Comparison of ENCODE assay signal across 8 mouse cellular contexts in the genomic region with DNA sequence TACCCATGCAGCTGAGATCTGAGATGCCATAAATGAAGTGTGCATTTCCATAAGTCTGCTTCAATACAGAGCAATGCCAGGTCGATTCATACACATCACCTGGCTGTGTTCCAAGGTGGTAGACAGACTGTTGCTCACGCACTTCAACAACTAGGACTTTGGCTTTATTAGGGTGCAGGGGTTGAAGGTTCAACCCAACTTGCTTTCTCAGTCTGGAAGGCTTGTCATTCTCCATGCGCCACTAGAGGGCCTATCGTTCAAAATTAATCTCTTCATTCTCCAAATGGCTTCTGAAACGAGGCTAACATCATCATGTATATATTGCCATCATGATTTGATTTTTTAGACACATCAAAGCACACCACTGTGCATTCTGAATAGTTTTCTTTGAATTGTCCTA.
DNase-seq lines count a peak whose midpoint lies in the region; ATAC-seq and TF ChIP-seq lines count a peak whose summit lies in the region.

No protein-coding gene starts in this region.

- DNase-seq in adrenal gland, postnatal 10 days = peak; percentile 44
- no peak for DNase-seq in adrenal gland, adult 2 months
- DNase-seq in liver, embryonic 14.5 days (ENCODE audit: low read depth in 3 of 3, low spot score in 3 of 3) = no peak
- peak; percentile 41 to 43 for DNase-seq in cerebellum, adult 2 months
- peak; percentile 39 for DNase-seq in induced T-regulatory cell, adult 2 months (ENCODE audit: low read depth)
- DNase-seq in naive thymus-derived CD4-positive, alpha-beta T cell, adult 2 months (ENCODE audit: low read depth) = peak; percentile 43

- TF ChIP-seq EP300 in liver, embryonic 14.5 days (IDR thresholded peaks at IDR 0.05; ENCODE audit: low read depth) = no peak

- no peaks in the 10 kb centered on the region for H3K4me1 ChIP-seq in liver, embryonic 14.5 days (replicated peaks; ENCODE audit: control insufficient read depth in 2 of 2, insufficient read depth in 2 of 2, low read length in 1 of 2)
- no peaks in the 10 kb centered on the region for H3K4me1 ChIP-seq in liver, embryonic 12.5 days
- no peaks in the 10 kb centered on the region for H3K4me1 ChIP-seq in cerebellum, adult 2 months (ENCODE audit: control insufficient read depth, insufficient read depth, low read length)
- H3K4me1 ChIP-seq in forebrain, embryonic 16.5 days (replicated peaks; ENCODE audit: control insufficient read depth, insufficient read depth, low read length) = no peaks in the 10 kb centered on the region

- H3K9ac ChIP-seq in liver, embryonic 14.5 days (replicated peaks) = no peak overlapping the region
- no peak overlapping the region for H3K9ac ChIP-seq in liver, embryonic 12.5 days
- H3K9ac ChIP-seq in forebrain, embryonic 16.5 days (replicated peaks; ENCODE audit: low read depth, low read length) = no peak overlapping the region

- no peak overlapping the region for H3K4me3 ChIP-seq in liver, embryonic 14.5 days (ENCODE audit: insufficient read depth in 1 of 2, low read depth in 2 of 2, low read length in 2 of 2)
- no peak overlapping the region for H3K4me3 ChIP-seq in liver, embryonic 12.5 days
- no peak overlapping the region for H3K4me3 ChIP-seq in cerebellum, adult 2 months (replicated peaks; ENCODE audit: insufficient read depth, low read depth, low read length)
- no peak overlapping the region for H3K4me3 ChIP-seq in forebrain, embryonic 16.5 days (replicated peaks; ENCODE audit: low read length)

- ATAC-seq in liver, embryonic 14.5 days (ENCODE audit: insufficient read depth) = no peak
- ATAC-seq in liver, embryonic 12.5 days = no peak
- no peak for ATAC-seq in forebrain, embryonic 16.5 days

- 13% methylated on average over 5 of the region's 5 CpGs for WGBS in liver, embryonic 14.5 days (ENCODE audit: insufficient replicate concordance)
- 9% methylated on average over 5 of the region's 5 CpGs for WGBS in liver, embryonic 12.5 days (ENCODE audit: insufficient replicate concordance)
- 6% methylated on average over 5 of the region's 5 CpGs for WGBS in cerebellum, adult 2 months
- WGBS in forebrain, embryonic 16.5 days = 22% methylated on average over 5 of the region's 5 CpGs

- H3K36me3 ChIP-seq in liver, embryonic 14.5 days (replicated peaks; ENCODE audit: control insufficient read depth, insufficient read depth, low read depth) = no peaks in the 10 kb centered on the region
- H3K36me3 ChIP-seq in liver, embryonic 12.5 days = no peaks in the 10 kb centered on the region
- no peaks in the 10 kb centered on the region for H3K36me3 ChIP-seq in forebrain, embryonic 16.5 days (ENCODE audit: control insufficient read depth, insufficient read depth)

- H3K4me2 ChIP-seq in liver, embryonic 14.5 days (ENCODE audit: low read depth) = no peak overlapping the region
- no peak overlapping the region for H3K4me2 ChIP-seq in liver, embryonic 12.5 days
- H3K4me2 ChIP-seq in forebrain, embryonic 16.5 days (ENCODE audit: low read length) = no peak overlapping the region

- no peaks in the 10 kb centered on the region for H3K9me3 ChIP-seq in liver, embryonic 14.5 days (ENCODE audit: control insufficient read depth, low read length)
- no peaks in the 10 kb centered on the region for H3K9me3 ChIP-seq in liver, embryonic 12.5 days (replicated peaks)
- no peaks in the 10 kb centered on the region for H3K9me3 ChIP-seq in forebrain, embryonic 16.5 days (ENCODE audit: control insufficient read depth, low read length)

- peak; percentile 39 for TF ChIP-seq CTCF in liver, embryonic 14.5 days (IDR thresholded peaks at IDR 0.05; ENCODE audit: low read depth)
- TF ChIP-seq CTCF in cerebellum, adult 2 months (IDR thresholded peaks at IDR 0.05; ENCODE audit: borderline replicate concordance, insufficient read depth, low read depth, low read length) = peak; percentile 46; the same call in 1 of the 2 replicates

- no peak for TF ChIP-seq POLR2A in cerebellum, adult 2 months (IDR thresholded peaks at IDR 0.05; ENCODE audit: borderline replicate concordance, insufficient read depth, low read length)

- H3K27ac ChIP-seq in liver, embryonic 14.5 days = no peak overlapping the region
- no peak overlapping the region for H3K27ac ChIP-seq in liver, embryonic 12.5 days
- no peak overlapping the region for H3K27ac ChIP-seq in cerebellum, adult 2 months (ENCODE audit: insufficient read depth, low read length)
- H3K27ac ChIP-seq in forebrain, embryonic 16.5 days (ENCODE audit: low read length) = no peak overlapping the region

- no peaks in the 10 kb centered on the region for H3K27me3 ChIP-seq in liver, embryonic 14.5 days (ENCODE audit: control insufficient read depth, insufficient read depth, low read length)
- peaks cover 9% of the 10 kb centered on the region; the same call in 1 of the 2 replicates for H3K27me3 ChIP-seq in liver, embryonic 12.5 days (replicated peaks)
- H3K27me3 ChIP-seq in cerebellum, adult 2 months (ENCODE audit: control insufficient read depth, insufficient read depth, low read length) = no peaks in the 10 kb centered on the region
- no peaks in the 10 kb centered on the region for H3K27me3 ChIP-seq in forebrain, embryonic 16.5 days (replicated peaks; ENCODE audit: control insufficient read depth, insufficient read depth, low read length)

Comparison
In these comparisons a context has a peak if more than half of its experiments do, and no peak if none do; other contexts are left out.
1. DNase-seq: peak in adrenal gland, postnatal 10 days (single experiment), cerebellum, adult 2 months (2 of 2), induced T-regulatory cell, adult 2 months (single experiment) and naive thymus-derived CD4-positive, alpha-beta T cell, adult 2 months (single experiment); none in adrenal gland, adult 2 months (single experiment) and liver, embryonic 14.5 days (0 of 3).